Mouse (Mus musculus): Measurements from ENCODE around the gene Trim25. TPM values are rescaled to one million over a fixed set of nuclear protein-coding genes. Genes with fewer than 3 reads are reported as not detected.

Gene Trim25
- 23.5 and 24.3 TPM in 2 replicates for polyA plus RNA-seq (2015; fragmentation: Nextera tagmentation; extraction: Ambion mirVana)

- TF ChIP-seq EP300 (IDR thresholded peaks at IDR 0.05) (peak; percentile 36; the same call in 1 of the 2 replicates), CTCF (IDR thresholded peaks at IDR 0.05) (peak; percentile 57)
- Histone ChIP-seq H3K4me1 (ENCODE audit: insufficient read depth, low read depth, low read length) (peaks cover 16% of the 10 kb centered on the region; the same call in 1 of the 2 replicates), H3K4me2 (replicated peaks; ENCODE audit: low read depth, low read length) (peak within 1 kb of the TSS; percentile 87), H3K27ac (ENCODE audit: low read length) (peak within 1 kb of the TSS; percentile 90), H3K9ac (replicated peaks; ENCODE audit: low read depth) (peak within 1 kb of the TSS; percentile 89), H3K27me3 (replicated peaks; ENCODE audit: insufficient read depth, low read length) (no peaks in the 10 kb centered on the region), H3K9me3 (ENCODE audit: low read length) (no peaks in the 10 kb centered on the region), H3K36me3 (ENCODE audit: insufficient read depth, low read length) (no peaks in the 10 kb centered on the region), H3K4me3 (ENCODE audit: low read depth, low read length) (peak within 1 kb of the TSS; percentile 86)
- WGBS: 3% methylated on average over 48 of the region's 48 CpGs
- peak; percentile 96 for ATAC-seq
- DNase-seq (ENCODE audit: low spot score): peak; percentile 98
These were observed at the start of gene Trim25 for GRCm38 (mm10) chr11:88998974-88999722. TSS of gene Trim25 (plus strand) at chr11:88999376.

- H3K9ac ChIP-seq (replicated peaks; ENCODE audit: low read depth): no peak overlapping the region
- no peaks in the 10 kb centered on the region for H3K36me3 ChIP-seq (ENCODE audit: insufficient read depth, low read length)
- H3K27ac ChIP-seq (ENCODE audit: low read length): no peak overlapping the region
- whole genome bisulfite sequencing: 87% methylated on average over 8 of the region's 8 CpGs
- no peak for TF ChIP-seq EP300 (IDR thresholded peaks at IDR 0.05)
- TF ChIP-seq CTCF (IDR thresholded peaks at IDR 0.05): no peak
- no peaks in the 10 kb centered on the region for H3K4me1 ChIP-seq (ENCODE audit: insufficient read depth, low read depth, low read length)
- H3K9me3 ChIP-seq (ENCODE audit: low read length): no peaks in the 10 kb centered on the region
- ATAC-seq (no peak), DNase-seq (ENCODE audit: low spot score) (no peak)
- no peak overlapping the region for H3K4me2 ChIP-seq (replicated peaks; ENCODE audit: low read depth, low read length)
- no peaks in the 10 kb centered on the region for H3K27me3 ChIP-seq (replicated peaks; ENCODE audit: insufficient read depth, low read length)
- no peak overlapping the region for H3K4me3 ChIP-seq (ENCODE audit: low read depth, low read length)
These were observed 49.2 kb upstream of the Trim25 start for GRCm38 (mm10) chr11:88949802-88950639.

- H3K9me3 ChIP-seq (ENCODE audit: low read length): no peaks in the 10 kb centered on the region
- no peak overlapping the region for H3K4me2 ChIP-seq (replicated peaks; ENCODE audit: low read depth, low read length)
- DNase-seq (ENCODE audit: low spot score) (no peak), ATAC-seq (no peak)
- H3K36me3 ChIP-seq (ENCODE audit: insufficient read depth, low read length): no peaks in the 10 kb centered on the region
- TF ChIP-seq EP300 (IDR thresholded peaks at IDR 0.05) (no peak), CTCF (IDR thresholded peaks at IDR 0.05) (no peak)
- 78% methylated on average over 13 of the region's 13 CpGs for WGBS
- no peaks in the 10 kb centered on the region for H3K27me3 ChIP-seq (replicated peaks; ENCODE audit: insufficient read depth, low read length)
- no peak overlapping the region for H3K4me3 ChIP-seq (ENCODE audit: low read depth, low read length)
- no peak overlapping the region for H3K9ac ChIP-seq (replicated peaks; ENCODE audit: low read depth)
- no peak overlapping the region for H3K27ac ChIP-seq (ENCODE audit: low read length)
- H3K4me1 ChIP-seq (ENCODE audit: insufficient read depth, low read depth, low read length): no peaks in the 10 kb centered on the region
These were observed 48.4 kb upstream of the Trim25 start for GRCm38 (mm10) chr11:88950640-88951250.

GRCm38 (mm10) chr11:88951576-88951975 is 47.6 kb upstream of the Trim25 start:
- DNase-seq (ENCODE audit: low spot score) (no peak), ATAC-seq (no peak)
- H3K4me3 ChIP-seq (ENCODE audit: low read depth, low read length): no peak overlapping the region
- no peak overlapping the region for H3K9ac ChIP-seq (replicated peaks; ENCODE audit: low read depth)
- no peaks in the 10 kb centered on the region for H3K9me3 ChIP-seq (ENCODE audit: low read length)
- 98% methylated on average over 2 of the region's 2 CpGs for WGBS
- H3K4me2 ChIP-seq (replicated peaks; ENCODE audit: low read depth, low read length): no peak overlapping the region
- H3K4me1 ChIP-seq (ENCODE audit: insufficient read depth, low read depth, low read length): no peaks in the 10 kb centered on the region
- H3K27me3 ChIP-seq (replicated peaks; ENCODE audit: insufficient read depth, low read length): no peaks in the 10 kb centered on the region
- H3K36me3 ChIP-seq (ENCODE audit: insufficient read depth, low read length): no peaks in the 10 kb centered on the region
- no peak overlapping the region for H3K27ac ChIP-seq (ENCODE audit: low read length)
- no peak for TF ChIP-seq CTCF (IDR thresholded peaks at IDR 0.05)
- no peak for TF ChIP-seq EP300 (IDR thresholded peaks at IDR 0.05)

GRCm38 (mm10) chr11:88952117-88952516 is 47.1 kb upstream of the Trim25 start:
- Histone ChIP-seq H3K4me1 (ENCODE audit: insufficient read depth, low read depth, low read length) (no peaks in the 10 kb centered on the region), H3K4me3 (ENCODE audit: low read depth, low read length) (no peak overlapping the region), H3K9ac (replicated peaks; ENCODE audit: low read depth) (no peak overlapping the region), H3K36me3 (ENCODE audit: insufficient read depth, low read length) (no peaks in the 10 kb centered on the region), H3K27ac (ENCODE audit: low read length) (no peak overlapping the region), H3K4me2 (replicated peaks; ENCODE audit: low read depth, low read length) (no peak overlapping the region), H3K27me3 (replicated peaks; ENCODE audit: insufficient read depth, low read length) (no peaks in the 10 kb centered on the region), H3K9me3 (ENCODE audit: low read length) (no peaks in the 10 kb centered on the region)
- DNase-seq (ENCODE audit: low spot score): no peak
- TF ChIP-seq CTCF (IDR thresholded peaks at IDR 0.05): no peak
- no peak for TF ChIP-seq EP300 (IDR thresholded peaks at IDR 0.05)
- WGBS: 96% methylated on average over 5 of the region's 5 CpGs
- ATAC-seq: no peak

- Histone ChIP-seq H3K9me3 (ENCODE audit: low read length) (no peaks in the 10 kb centered on the region), H3K4me2 (replicated peaks; ENCODE audit: low read depth, low read length) (no peak overlapping the region), H3K4me3 (ENCODE audit: low read depth, low read length) (no peak overlapping the region), H3K9ac (replicated peaks; ENCODE audit: low read depth) (no peak overlapping the region), H3K27ac (ENCODE audit: low read length) (no peak overlapping the region), H3K36me3 (ENCODE audit: insufficient read depth, low read length) (no peaks in the 10 kb centered on the region), H3K27me3 (replicated peaks; ENCODE audit: insufficient read depth, low read length) (no peaks in the 10 kb centered on the region), H3K4me1 (ENCODE audit: insufficient read depth, low read depth, low read length) (no peaks in the 10 kb centered on the region)
- TF ChIP-seq CTCF (IDR thresholded peaks at IDR 0.05): no peak
- TF ChIP-seq EP300 (IDR thresholded peaks at IDR 0.05): no peak
- WGBS: 82% methylated on average over 3 of the region's 3 CpGs
- no peak for DNase-seq (ENCODE audit: low spot score)
- no peak for ATAC-seq
These were observed 45.6 kb upstream of the Trim25 start for GRCm38 (mm10) chr11:88953582-88953981.

Measured in lung, postnatal 0 days (tissue).